Mouse (Mus musculus): Measurements from ENCODE around the gene Ppp1r15b. TPM values are rescaled to one million over a fixed set of nuclear protein-coding genes. Genes with fewer than 3 reads are reported as not detected.

Gene Ppp1r15b
- polyA plus RNA-seq, 2 experiments from 2014 or later: 21.7 to 22.4 TPM

- ATAC-seq: no peak
These were observed 32.0 kb downstream of the Ppp1r15b start for GRCm38 (mm10) chr1:133162981-133163380.

GRCm38 (mm10) chr1:133163820-133164431, 33.0 kb downstream of the Ppp1r15b start, which contains the start of gene Plekha6:
Gene Plekha6, plus strand, starts transcription at chr1:133164210.
- ATAC-seq: no peak

GRCm38 (mm10) chr1:133164591-133165011, 33.7 kb downstream of the Ppp1r15b start:
- no peak for ATAC-seq

GRCm38 (mm10) chr1:133165111-133165510, 34.2 kb downstream of the Ppp1r15b start:
- ATAC-seq: no peak

- ATAC-seq: no peak
These were observed 37.5 kb downstream of the Ppp1r15b start for GRCm38 (mm10) chr1:133168318-133169060.

GRCm38 (mm10) chr1:133170196-133170595, 39.3 kb downstream of the Ppp1r15b start:
- ATAC-seq: no peak

- ATAC-seq: no peak
These were observed 40.4 kb downstream of the Ppp1r15b start for GRCm38 (mm10) chr1:133171357-133171756.

GRCm38 (mm10) chr1:133175150-133175549, 44.2 kb downstream of the Ppp1r15b start:
- no peak for ATAC-seq

GRCm38 (mm10) chr1:133177480-133178172, 46.7 kb downstream of the Ppp1r15b start:
- no peak for ATAC-seq

GRCm38 (mm10) chr1:133178732-133179440, 47.9 kb downstream of the Ppp1r15b start:
- no peak for ATAC-seq

GRCm38 (mm10) chr1:133181072-133182015, 50.4 kb downstream of the Ppp1r15b start:
- ATAC-seq: no peak

- no peak for ATAC-seq
These were observed 51.2 kb downstream of the Ppp1r15b start for GRCm38 (mm10) chr1:133182016-133182705.

GRCm38 (mm10) chr1:133182706-133183095, 51.8 kb downstream of the Ppp1r15b start:
- ATAC-seq: no peak

GRCm38 (mm10) chr1:133183141-133183925, 52.4 kb downstream of the Ppp1r15b start:
- ATAC-seq: no peak

- no peak for ATAC-seq
These were observed 57.2 kb downstream of the Ppp1r15b start for GRCm38 (mm10) chr1:133187948-133188680.

- ATAC-seq: no peak
These were observed 57.8 kb downstream of the Ppp1r15b start for GRCm38 (mm10) chr1:133188719-133189118.
